Mouse (Mus musculus) stomach, embryonic 16.5 days (tissue): ENCODE measurements around the gene Etl4. TPM values are rescaled to one million over a fixed set of nuclear protein-coding genes. Genes with fewer than 3 reads are reported as not detected.

Experiments used
- ATAC-seq: fragments of 200-750 bp; cut with Nextera tagmentation; 2 replicates; pipeline ENCODE4 v1.8.0; 2017; ENCODE audit warnings: moderate number of reproducible peaks, moderate TSS enrichment; ENCODE audit not compliant: insufficient read depth, low FRiP score
- H3K27ac ChIP-seq: fragments of 300-500 bp; sonication (generic); 2 replicates; pipeline ENCODE4 v1.5.1; 2014; ENCODE audit warnings: low read length
- H3K27me3 ChIP-seq: fragments of 300-500 bp; sonication (generic); 2 replicates; pipeline ENCODE4 v1.6.1; 2014; ENCODE audit warnings: low read length, control low read depth, mixed read lengths; ENCODE audit not compliant: control insufficient read depth, insufficient read depth
- H3K36me3 ChIP-seq: fragments of 300-500 bp; sonication (generic); 2 replicates; pipeline ENCODE4 v1.6.1; 2014; ENCODE audit warnings: low read length; ENCODE audit not compliant: control insufficient read depth, insufficient read depth
- H3K4me1 ChIP-seq: fragments of 300-500 bp; sonication (generic); 2 replicates; pipeline ENCODE4 v1.6.1; 2014; ENCODE audit warnings: low read length, control low read depth, mixed read lengths; ENCODE audit not compliant: control insufficient read depth, insufficient read depth
- H3K4me2 ChIP-seq: fragments of 300-500 bp; sonication (generic); 2 replicates; pipeline ENCODE4 v1.6.1; 2014; ENCODE audit warnings: low read depth, low read length, mixed read lengths
- H3K4me3 ChIP-seq: fragments of 300-500 bp; sonication (generic); replicated peaks from 2 replicates; pipeline ENCODE4 v1.5.1; 2014; ENCODE audit warnings: mild to moderate bottlenecking, low read length
- H3K9ac ChIP-seq: fragments of 300-500 bp; sonication (generic); 2 replicates; pipeline ENCODE4 v1.6.1; 2014; ENCODE audit warnings: low read length
- H3K9me3 ChIP-seq: fragments of 300-500 bp; sonication (generic); replicated peaks from 2 replicates; pipeline ENCODE4 v1.6.1; 2016; ENCODE audit warnings: low read length, control low read depth; ENCODE audit not compliant: control insufficient read depth
- WGBS: fragments of 180-500 bp; shearing (Covaris S2); extraction: QIAGEN DNeasy Blood & Tissue Kit; methylation state at CpG from one replicate; pipeline ENCODE4 v1.1.7; 2014; 5-methylcytosine and 5-hydroxymethylcytosine counted together
- polyA plus RNA-seq: library from polyadenylated mRNA; unstranded; fragments of >200 nt; fragmentation: Nextera tagmentation; extraction: Ambion mirVana; gene quantifications from 2 replicates; pipeline ENCODE4 v1.2.1, GENCODE M21; 2015

The Etl4 gene
- polyA plus RNA-seq, 1 experiment from 2014 or later, result 37.3 TPM

- WGBS, result 78% methylated on average over 2 of the region's 2 CpGs
- H3K27ac ChIP-seq, result no peak overlapping the region
- H3K4me2 ChIP-seq, result no peak overlapping the region
Observed at GRCm38 (mm10) chr2:20726974-20727373, 817.4 kb downstream of the Etl4 start.

GRCm38 (mm10) chr2:20727752-20728438 lies 818.3 kb downstream of the Etl4 start:
- no peak for ATAC-seq
- 79% methylated on average over 6 of the region's 6 CpGs for WGBS

More at GRCm38 (mm10) chr2:20726974-20727373, 817.4 kb downstream of the Etl4 start:
- H3K4me1 ChIP-seq, result peaks cover 8% of the 10 kb centered on the region
- H3K9me3 ChIP-seq, result no peaks in the 10 kb centered on the region
- no peaks in the 10 kb centered on the region for H3K36me3 ChIP-seq
- no peak overlapping the region for H3K4me3 ChIP-seq
- no peaks in the 10 kb centered on the region for H3K27me3 ChIP-seq
- ATAC-seq, result no peak
- H3K9ac ChIP-seq, result no peak overlapping the region

GRCm38 (mm10) chr2:20735444-20735843 lies 825.9 kb downstream of the Etl4 start:
- H3K4me1 ChIP-seq, result peaks cover 7% of the 10 kb centered on the region; the same call in 1 of the 2 replicates
- no peak overlapping the region for H3K4me2 ChIP-seq
- no peak for ATAC-seq
- H3K9ac ChIP-seq, result no peak overlapping the region
- H3K4me3 ChIP-seq, result no peak overlapping the region
- H3K36me3 ChIP-seq, result no peaks in the 10 kb centered on the region
- H3K27ac ChIP-seq, result peak overlapping the region; percentile 87; the same call in 1 of the 2 replicates
- H3K9me3 ChIP-seq, result no peaks in the 10 kb centered on the region
- 72% methylated on average over 3 of the region's 3 CpGs for WGBS
- H3K27me3 ChIP-seq, result no peaks in the 10 kb centered on the region

More at GRCm38 (mm10) chr2:20727752-20728438, 818.3 kb downstream of the Etl4 start:
- Histone ChIP-seq H3K4me3 (no peak overlapping the region), H3K27ac (no peak overlapping the region), H3K36me3 (no peaks in the 10 kb centered on the region), H3K9ac (no peak overlapping the region), H3K9me3 (no peaks in the 10 kb centered on the region), H3K27me3 (no peaks in the 10 kb centered on the region), H3K4me2 (no peak overlapping the region), H3K4me1 (0 out of 2 replicates have a peak, but pooled peaks cover under 1% of the 10 kb centered on the region)

- Histone ChIP-seq H3K9ac (peak overlapping the region; percentile 4), H3K4me3 (peak overlapping the region; percentile 43), H3K27me3 (no peaks in the 10 kb centered on the region), H3K4me1 (peaks cover 7% of the 10 kb centered on the region; the same call in 1 of the 2 replicates), H3K27ac (peak overlapping the region; percentile 87), H3K36me3 (no peaks in the 10 kb centered on the region), H3K9me3 (no peaks in the 10 kb centered on the region), H3K4me2 (peak overlapping the region; percentile 47)
- peak; percentile 73; the same call in 1 of the 2 replicates for ATAC-seq
- WGBS, result 64% methylated on average over 7 of the region's 7 CpGs
Observed at GRCm38 (mm10) chr2:20736324-20737015, 826.9 kb downstream of the Etl4 start.

- peak overlapping the region; percentile 87 for H3K27ac ChIP-seq
- no peaks in the 10 kb centered on the region for H3K9me3 ChIP-seq
- 47% methylated on average over 19 of the region's 19 CpGs for WGBS
- no peaks in the 10 kb centered on the region for H3K36me3 ChIP-seq
- peak; percentile 80 for ATAC-seq
- H3K9ac ChIP-seq, result peak overlapping the region; percentile 43
- peaks cover 7% of the 10 kb centered on the region; the same call in 1 of the 2 replicates for H3K4me1 ChIP-seq
- peak overlapping the region; percentile 47 for H3K4me2 ChIP-seq
- H3K4me3 ChIP-seq, result peak overlapping the region; percentile 43
- no peaks in the 10 kb centered on the region for H3K27me3 ChIP-seq
Observed at GRCm38 (mm10) chr2:20737112-20737808, 827.7 kb downstream of the Etl4 start.

- Histone ChIP-seq H3K4me3 (peak overlapping the region; percentile 43), H3K27ac (peak overlapping the region; percentile 32; the same call in 1 of the 2 replicates), H3K4me1 (peaks cover 7% of the 10 kb centered on the region; the same call in 1 of the 2 replicates), H3K27me3 (no peaks in the 10 kb centered on the region), H3K36me3 (no peaks in the 10 kb centered on the region), H3K9ac (no peak overlapping the region), H3K9me3 (no peaks in the 10 kb centered on the region), H3K4me2 (peak overlapping the region; percentile 47)
- ATAC-seq, result no peak
- 47% methylated on average over 4 of the region's 4 CpGs for WGBS
Observed at GRCm38 (mm10) chr2:20737837-20738236, 828.3 kb downstream of the Etl4 start.

GRCm38 (mm10) chr2:20747723-20748122 lies 838.1 kb downstream of the Etl4 start:
- Histone ChIP-seq H3K9ac (no peak overlapping the region), H3K9me3 (no peaks in the 10 kb centered on the region), H3K4me2 (no peak overlapping the region), H3K36me3 (peaks cover 8% of the 10 kb centered on the region), H3K27me3 (no peaks in the 10 kb centered on the region), H3K4me3 (no peak overlapping the region), H3K27ac (no peak overlapping the region), H3K4me1 (no peaks in the 10 kb centered on the region)
- 63% methylated on average over 1 of the region's 1 CpGs for WGBS
- no peak for ATAC-seq

- H3K4me1 ChIP-seq, result no peaks in the 10 kb centered on the region
- no peaks in the 10 kb centered on the region for H3K27me3 ChIP-seq
- no peak overlapping the region for H3K9ac ChIP-seq
- ATAC-seq, result no peak
- H3K27ac ChIP-seq, result no peak overlapping the region
- no peak overlapping the region for H3K4me3 ChIP-seq
- H3K9me3 ChIP-seq, result no peaks in the 10 kb centered on the region
- H3K36me3 ChIP-seq, result peaks cover 8% of the 10 kb centered on the region
- H3K4me2 ChIP-seq, result no peak overlapping the region
- 54% methylated on average over 1 of the region's 1 CpGs for WGBS
Observed at GRCm38 (mm10) chr2:20748481-20748880, 838.9 kb downstream of the Etl4 start.
